Mouse (Mus musculus) MEL-GATA-1-ER (cell line): ENCODE measurements at regions not wholly inside any gene's neighbourhood (a gene's known extent, or its start where the extent isn't known, plus 50 kb on each side); places are given as distances from the start of the nearest gene placed in this dataset.
A peak's percentile ranks its signal among the peaks of the same experiment; 100 is the strongest.

Source experiments
- DNase-seq: peaks from one replicate; pipeline ENCODE4 v3.0.0-alpha.2; 2012; ENCODE audit warnings: low read depth; ENCODE audit errors: extremely low read depth

- DNase-seq = no peak
These were observed 63.6 kb downstream of the Cd2 start for GRCm38 (mm10) chr3:101224091-101224490.

GRCm38 (mm10) chr3:101219897-101220296, 67.8 kb downstream of the Cd2 start:
- DNase-seq = no peak

GRCm38 (mm10) chr3:101216711-101217110, 71.0 kb downstream of the Cd2 start:
- no peak for DNase-seq

- no peak for DNase-seq
These were observed 74.6 kb downstream of the Cd2 start for GRCm38 (mm10) chr3:101213212-101213562.

GRCm38 (mm10) chr3:101212403-101213211, 75.1 kb downstream of the Cd2 start:
- no peak for DNase-seq

GRCm38 (mm10) chr3:101211936-101212335, 75.8 kb downstream of the Cd2 start:
- no peak for DNase-seq

GRCm38 (mm10) chr3:101209546-101209945, 78.2 kb downstream of the Cd2 start:
- DNase-seq = no peak

- no peak for DNase-seq
These were observed 79.0 kb downstream of the Cd2 start for GRCm38 (mm10) chr3:101208751-101209150.

- peak; percentile 5 for DNase-seq
These were observed 81.6 kb downstream of the Cd2 start for GRCm38 (mm10) chr3:101206172-101206571.

- DNase-seq = no peak
These were observed 84.6 kb upstream of the Ptgfrn start for GRCm38 (mm10) chr3:101194725-101195124.

GRCm38 (mm10) chr3:101194319-101194718, 84.2 kb upstream of the Ptgfrn start:
- DNase-seq = no peak

GRCm38 (mm10) chr3:101191298-101191986, 81.4 kb upstream of the Ptgfrn start:
- DNase-seq = no peak

GRCm38 (mm10) chr3:101181958-101182357, 71.9 kb upstream of the Ptgfrn start:
- DNase-seq = no peak

GRCm38 (mm10) chr3:101173954-101174353, 63.9 kb upstream of the Ptgfrn start:
- no peak for DNase-seq

- DNase-seq = no peak
These were observed 60.2 kb upstream of the Ptgfrn start for GRCm38 (mm10) chr3:101170037-101171019.

- DNase-seq = no peak
These were observed 56.9 kb upstream of the Ptgfrn start for GRCm38 (mm10) chr3:101167026-101167425.

- no peak for DNase-seq
These were observed 56.5 kb upstream of the Ptgfrn start for GRCm38 (mm10) chr3:101166580-101166979.

- DNase-seq = no peak
These were observed 55.2 kb upstream of the Ptgfrn start for GRCm38 (mm10) chr3:101165261-101165660.

- DNase-seq = no peak
These were observed 54.7 kb upstream of the Ptgfrn start for GRCm38 (mm10) chr3:101164771-101165170.

- no peak for DNase-seq
These were observed 53.9 kb upstream of the Ptgfrn start for GRCm38 (mm10) chr3:101163991-101164434.

GRCm38 (mm10) chr3:101163160-101163990, 53.3 kb upstream of the Ptgfrn start:
- no peak for DNase-seq
